Mouse (Mus musculus): ENCODE results near the gene Atp1b1. TPM values are rescaled to one million over a fixed set of nuclear protein-coding genes. Genes with fewer than 3 reads are reported as not detected.

Atp1b1 gene
- polyA plus RNA-seq, 1 experiment from 2014 or later, result 23.7 TPM

DNA sequence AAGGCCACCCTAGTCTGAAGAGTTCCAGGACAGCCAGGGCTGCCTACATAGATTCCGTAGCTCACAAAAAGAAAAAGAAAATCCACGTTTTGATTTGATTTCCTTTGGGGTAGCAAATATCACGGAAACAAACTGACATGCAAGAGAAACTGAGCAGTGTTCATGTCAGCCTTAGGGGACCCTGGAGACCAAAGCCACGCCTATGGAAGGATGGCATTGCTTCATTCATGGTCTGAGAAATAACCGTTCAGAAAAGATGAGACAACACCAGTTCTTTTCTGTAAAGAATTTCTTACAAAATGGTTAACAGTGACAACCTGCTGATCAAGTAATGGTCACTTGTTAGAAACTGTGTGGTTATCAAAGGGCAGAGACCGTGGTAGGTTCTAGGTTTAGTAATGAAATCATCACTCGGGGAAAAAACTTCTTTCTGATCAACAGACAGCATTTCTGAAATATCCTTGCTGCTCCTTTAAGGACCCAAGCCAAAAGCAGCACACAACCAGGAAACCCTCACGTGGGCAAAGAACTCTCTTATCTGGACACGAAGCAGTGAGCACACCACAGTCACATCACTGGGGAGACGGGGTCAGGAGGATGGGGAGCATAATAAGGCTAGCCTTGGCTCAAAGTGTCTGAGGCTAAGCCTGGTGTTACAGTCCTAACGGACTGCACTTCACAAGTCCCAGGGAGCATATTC, 17.3 kb downstream of the Atp1b1 start:
- Histone ChIP-seq H3K9ac (no peak overlapping the region), H3K4me1 (ENCODE audit: insufficient read depth) (no peaks in the 10 kb centered on the region), H3K27ac (ENCODE audit: low read depth) (no peak overlapping the region), H3K4me3 (ENCODE audit: low read depth, low read length) (no peak overlapping the region), H3K9me3 (ENCODE audit: low read depth, low read length) (no peaks in the 10 kb centered on the region), H3K36me3 (ENCODE audit: insufficient read depth) (peaks cover 32% of the 10 kb centered on the region; the same call in 1 of the 2 replicates), H3K27me3 (ENCODE audit: insufficient read depth, low read length) (no peaks in the 10 kb centered on the region), H3K4me2 (no peak overlapping the region)
- TF ChIP-seq CTCF (IDR thresholded peaks at IDR 0.05; ENCODE audit: low read depth), result no peak
- no peak for DNase-seq
- whole genome bisulfite sequencing, result 76% methylated on average over 11 of the region's 11 CpGs
- no peak for ATAC-seq (ENCODE audit: insufficient read depth)

DNA sequence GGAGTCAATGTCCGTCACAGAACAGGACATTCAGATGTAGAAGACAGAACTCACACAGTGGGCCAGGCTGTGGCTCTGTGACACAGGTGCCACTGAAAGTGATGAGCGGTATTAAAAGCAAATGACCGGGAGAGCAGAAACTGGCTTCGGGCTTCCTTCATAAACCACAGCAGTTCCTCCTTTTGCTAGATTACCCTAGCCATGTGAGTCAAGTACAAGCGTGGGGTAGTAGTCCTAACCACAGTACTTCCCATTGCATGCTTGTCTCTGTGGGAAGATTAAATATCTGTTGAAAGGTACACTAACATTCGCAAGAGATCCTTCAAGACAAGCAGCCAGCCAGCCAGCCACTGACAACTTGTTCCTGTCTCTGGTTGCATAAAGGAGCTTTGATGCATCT, 17.9 kb downstream of the Atp1b1 start:
- no peaks in the 10 kb centered on the region for H3K27me3 ChIP-seq (ENCODE audit: insufficient read depth, low read length)
- DNase-seq, result no peak
- H3K4me2 ChIP-seq, result no peak overlapping the region
- no peaks in the 10 kb centered on the region for H3K9me3 ChIP-seq (ENCODE audit: low read depth, low read length)
- no peak overlapping the region for H3K27ac ChIP-seq (ENCODE audit: low read depth)
- no peaks in the 10 kb centered on the region for H3K4me1 ChIP-seq (ENCODE audit: insufficient read depth)
- no peak for TF ChIP-seq CTCF (IDR thresholded peaks at IDR 0.05; ENCODE audit: low read depth)
- no peak overlapping the region for H3K4me3 ChIP-seq (ENCODE audit: low read depth, low read length)
- WGBS, result 77% methylated on average over 6 of the region's 6 CpGs
- ATAC-seq (ENCODE audit: insufficient read depth), result no peak
- peaks cover 32% of the 10 kb centered on the region; the same call in 1 of the 2 replicates for H3K36me3 ChIP-seq (ENCODE audit: insufficient read depth)
- H3K9ac ChIP-seq, result no peak overlapping the region

DNA sequence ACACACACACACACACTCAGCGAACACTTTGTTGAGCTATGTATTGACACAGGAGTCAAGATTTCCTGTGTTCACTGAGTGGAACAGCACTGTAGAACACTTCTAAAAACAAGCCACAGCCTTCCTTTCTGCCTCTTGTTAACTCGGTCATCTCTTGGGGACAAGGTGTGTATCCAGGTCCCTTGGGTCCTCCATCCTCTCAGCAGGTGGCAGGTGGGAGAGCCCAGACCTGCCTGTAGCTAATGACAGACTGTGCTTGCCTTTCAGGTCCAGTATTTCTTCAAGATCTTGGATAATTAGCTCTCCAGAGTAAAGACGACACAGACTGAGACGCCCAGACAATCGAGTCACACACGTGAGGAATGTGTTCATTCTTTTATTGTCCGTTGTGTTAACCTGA, 21.4 kb downstream of the Atp1b1 start:
- Histone ChIP-seq H3K4me1 (ENCODE audit: insufficient read depth) (no peaks in the 10 kb centered on the region), H3K27me3 (ENCODE audit: insufficient read depth, low read length) (no peaks in the 10 kb centered on the region), H3K9ac (no peak overlapping the region), H3K9me3 (ENCODE audit: low read depth, low read length) (no peaks in the 10 kb centered on the region), H3K36me3 (ENCODE audit: insufficient read depth) (peaks cover 32% of the 10 kb centered on the region; the same call in 1 of the 2 replicates), H3K27ac (ENCODE audit: low read depth) (no peak overlapping the region), H3K4me3 (ENCODE audit: low read depth, low read length) (no peak overlapping the region), H3K4me2 (no peak overlapping the region)
- no peak for TF ChIP-seq CTCF (IDR thresholded peaks at IDR 0.05; ENCODE audit: low read depth)
- no peak for DNase-seq
- 81% methylated on average over 7 of the region's 7 CpGs for WGBS
- no peak for ATAC-seq (ENCODE audit: insufficient read depth)

DNA sequence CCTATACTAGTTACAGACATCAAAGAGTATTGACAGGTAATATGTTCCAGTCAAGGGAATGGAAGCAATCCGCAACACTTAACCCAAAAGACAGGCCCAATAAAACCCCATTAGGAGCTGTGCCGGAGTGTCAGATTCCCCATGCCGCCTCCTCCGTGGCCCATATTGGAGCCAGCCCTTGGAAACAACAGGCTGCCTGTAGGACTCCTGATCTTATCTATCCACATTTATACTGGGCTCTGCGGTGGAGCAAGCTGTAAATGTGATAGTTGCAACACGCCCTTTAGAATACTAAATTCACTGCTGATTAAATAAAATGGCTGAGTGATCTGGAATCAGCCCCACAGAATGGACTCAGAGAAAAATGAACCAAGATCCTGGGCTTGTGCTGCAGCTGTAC, 24.1 kb downstream of the Atp1b1 start:
- WGBS, result 73% methylated on average over 6 of the region's 6 CpGs
- H3K9me3 ChIP-seq (ENCODE audit: low read depth, low read length), result no peaks in the 10 kb centered on the region

DNA sequence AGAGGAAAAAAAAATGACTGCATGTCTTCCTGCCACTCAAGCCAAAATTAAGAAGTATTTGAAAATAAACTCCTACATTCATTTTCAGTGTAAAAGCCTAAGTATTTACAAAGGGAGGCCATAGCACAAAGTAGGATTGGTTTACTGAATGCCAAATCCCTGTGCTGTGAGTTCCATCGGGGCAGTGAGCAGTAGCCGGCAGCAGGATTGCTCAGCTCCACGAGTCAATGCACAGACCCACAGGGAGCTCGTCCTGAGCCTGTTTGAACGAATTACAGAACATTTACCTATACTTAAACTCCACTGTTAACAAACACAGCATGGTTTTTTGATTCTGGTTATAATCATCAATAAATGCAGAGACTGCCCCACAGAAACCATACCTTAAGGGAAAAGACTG, 25.5 kb downstream of the Atp1b1 start:
- Histone ChIP-seq H3K27me3 (ENCODE audit: insufficient read depth, low read length) (no peaks in the 10 kb centered on the region), H3K27ac (ENCODE audit: low read depth) (no peak overlapping the region)

More for the DNA sequence above, 24.1 kb downstream of the Atp1b1 start:
- DNase-seq (no peak), ATAC-seq (ENCODE audit: insufficient read depth) (no peak)
- Histone ChIP-seq H3K4me1 (ENCODE audit: insufficient read depth) (no peaks in the 10 kb centered on the region), H3K27me3 (ENCODE audit: insufficient read depth, low read length) (no peaks in the 10 kb centered on the region), H3K36me3 (ENCODE audit: insufficient read depth) (peaks cover 27% of the 10 kb centered on the region; the same call in 1 of the 2 replicates), H3K4me3 (ENCODE audit: low read depth, low read length) (no peak overlapping the region), H3K4me2 (no peak overlapping the region), H3K27ac (ENCODE audit: low read depth) (no peak overlapping the region), H3K9ac (no peak overlapping the region)
- TF ChIP-seq CTCF (IDR thresholded peaks at IDR 0.05; ENCODE audit: low read depth), result no peak

GRCm38 (mm10) chr1:164428644-164429043, 29.5 kb downstream of the Atp1b1 start:
- Histone ChIP-seq H3K4me1 (ENCODE audit: insufficient read depth) (no peaks in the 10 kb centered on the region), H3K9ac (no peak overlapping the region), H3K36me3 (ENCODE audit: insufficient read depth) (no peaks in the 10 kb centered on the region), H3K9me3 (ENCODE audit: low read depth, low read length) (no peaks in the 10 kb centered on the region), H3K4me2 (no peak overlapping the region), H3K27ac (ENCODE audit: low read depth) (no peak overlapping the region), H3K27me3 (ENCODE audit: insufficient read depth, low read length) (no peaks in the 10 kb centered on the region), H3K4me3 (ENCODE audit: low read depth, low read length) (no peak overlapping the region)
- DNase-seq (no peak), ATAC-seq (ENCODE audit: insufficient read depth) (no peak)
- 81% methylated on average over 9 of the region's 9 CpGs for WGBS
- TF ChIP-seq CTCF (IDR thresholded peaks at IDR 0.05; ENCODE audit: low read depth), result no peak

More for the DNA sequence above, 25.5 kb downstream of the Atp1b1 start:
- H3K4me3 ChIP-seq (ENCODE audit: low read depth, low read length), result no peak overlapping the region
- DNase-seq (no peak), ATAC-seq (ENCODE audit: insufficient read depth) (no peak)
- no peak for TF ChIP-seq CTCF (IDR thresholded peaks at IDR 0.05; ENCODE audit: low read depth)
- peaks cover 13% of the 10 kb centered on the region; the same call in 1 of the 2 replicates for H3K36me3 ChIP-seq (ENCODE audit: insufficient read depth)
- no peak overlapping the region for H3K4me2 ChIP-seq
- no peaks in the 10 kb centered on the region for H3K9me3 ChIP-seq (ENCODE audit: low read depth, low read length)
- no peak overlapping the region for H3K9ac ChIP-seq
- H3K4me1 ChIP-seq (ENCODE audit: insufficient read depth), result no peaks in the 10 kb centered on the region
- 66% methylated on average over 5 of the region's 5 CpGs for WGBS

DNA sequence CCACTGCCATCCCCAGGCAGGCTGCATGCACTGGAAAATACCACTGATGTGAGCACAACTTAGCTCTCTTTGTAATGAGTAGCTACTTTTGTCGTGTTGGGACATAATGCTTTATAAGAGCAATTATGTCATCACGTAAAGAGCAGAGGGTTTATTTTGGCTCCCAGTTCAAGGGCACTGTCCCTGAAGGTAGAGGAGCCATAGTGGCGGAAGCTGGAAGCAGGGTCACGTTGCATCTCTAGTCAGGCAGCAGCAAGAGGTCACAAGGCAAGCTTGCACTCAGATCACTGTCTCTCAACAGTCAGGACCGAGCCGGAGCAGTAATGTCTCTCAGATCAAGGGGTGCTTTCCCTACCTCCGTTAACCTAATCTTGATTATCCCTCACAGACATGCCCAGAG, 30.4 kb downstream of the Atp1b1 start:
- H3K27me3 ChIP-seq (ENCODE audit: insufficient read depth, low read length), result no peaks in the 10 kb centered on the region
- DNase-seq, result no peak
- no peak overlapping the region for H3K4me3 ChIP-seq (ENCODE audit: low read depth, low read length)
- H3K36me3 ChIP-seq (ENCODE audit: insufficient read depth), result no peaks in the 10 kb centered on the region
- no peaks in the 10 kb centered on the region for H3K4me1 ChIP-seq (ENCODE audit: insufficient read depth)
- 76% methylated on average over 7 of the region's 7 CpGs for WGBS
- no peak overlapping the region for H3K4me2 ChIP-seq
- no peak for ATAC-seq (ENCODE audit: insufficient read depth)
- no peak for TF ChIP-seq CTCF (IDR thresholded peaks at IDR 0.05; ENCODE audit: low read depth)
- no peak overlapping the region for H3K27ac ChIP-seq (ENCODE audit: low read depth)
- no peak overlapping the region for H3K9ac ChIP-seq
- H3K9me3 ChIP-seq (ENCODE audit: low read depth, low read length), result no peaks in the 10 kb centered on the region
